Mouse (Mus musculus) erythroblast, adult 5-6 weeks (primary cell): Measurements from ENCODE around the gene Insl3. TPM values are rescaled to one million over a fixed set of nuclear protein-coding genes. Genes with fewer than 3 reads are reported as not detected.
"Not testable (repeated sequence)": the region's sequence is repeated elsewhere in the genome, so short reads cannot be mapped to it uniquely, and the experiment has no call there.

Source experiments
- ATAC-seq: replicated peaks from 2 replicates; pipeline ENCODE4 v1.8.0; 2016; ENCODE audit warnings: moderate number of reproducible peaks, mild to moderate bottlenecking, moderate TSS enrichment, inconsistent platforms; ENCODE audit not compliant: poor library complexity, low FRiP score, severe bottlenecking
- total RNA-seq, 2 experiments: library from RNA; stranded (forward) in 1 of 2; stranded (reverse) in 1 of 2; fragments of 150-400 nt in 1 of 2; fragments of 200-764, 138-1000 nt in 1 of 2; gene quantifications; 2 replicates each; pipeline versions ENCODE4 v1.2.3 to v1.2.4; 2015 to 2017; ENCODE audit warnings: low replicate concordance in 2 of 2

Gene Insl3
- total RNA-seq, 2 experiments from 2014 or later = 8.5 TPM; not detected in 1

- ATAC-seq = peak; percentile 94
Measured at GRCm38 (mm10) chr8:71702923-71703322, 13.9 kb downstream of the Insl3 start.

- not testable (repeated sequence) for ATAC-seq
Measured at GRCm38 (mm10) chr8:71703400-71703799, 14.4 kb downstream of the Insl3 start.

- ATAC-seq = peak; percentile 67
Measured at GRCm38 (mm10) chr8:71707874-71708273, 18.9 kb downstream of the Insl3 start.

- ATAC-seq = peak; percentile 17
Measured at GRCm38 (mm10) chr8:71709134-71709799, 20.3 kb downstream of the Insl3 start.

- ATAC-seq = peak; percentile 77
Measured at GRCm38 (mm10) chr8:71709800-71710446, 20.9 kb downstream of the Insl3 start.

- ATAC-seq = no peak
Measured at GRCm38 (mm10) chr8:71711574-71711973, 22.6 kb downstream of the Insl3 start.

- ATAC-seq = no peak
Measured at GRCm38 (mm10) chr8:71715531-71715930, 26.5 kb downstream of the Insl3 start.

GRCm38 (mm10) chr8:71716561-71717053 lies 27.6 kb downstream of the Insl3 start:
- no peak for ATAC-seq

GRCm38 (mm10) chr8:71717096-71717495 lies 28.1 kb downstream of the Insl3 start:
- no peak for ATAC-seq

- peak; percentile 53 for ATAC-seq
Measured at GRCm38 (mm10) chr8:71718252-71718651, 29.2 kb downstream of the Insl3 start.

GRCm38 (mm10) chr8:71719218-71719617 lies 30.2 kb downstream of the Insl3 start:
- peak; percentile 77 for ATAC-seq

GRCm38 (mm10) chr8:71719928-71720457 lies 31.0 kb downstream of the Insl3 start:
- ATAC-seq = no peak

GRCm38 (mm10) chr8:71723047-71723551 lies 34.1 kb downstream of the Insl3 start:
- peak; percentile 71 for ATAC-seq

- ATAC-seq = no peak
Measured at GRCm38 (mm10) chr8:71724389-71724788, 35.4 kb downstream of the Insl3 start.

GRCm38 (mm10) chr8:71725122-71725924 lies 36.3 kb downstream of the Insl3 start, which contains the start of gene Fcho1:
Gene Fcho1, minus strand, starts transcription at chr8:71725716.
- peak; percentile 76 for ATAC-seq

GRCm38 (mm10) chr8:71728240-71728785 lies 39.3 kb downstream of the Insl3 start:
- peak; percentile 63 for ATAC-seq

GRCm38 (mm10) chr8:71728826-71729620 lies 40.0 kb downstream of the Insl3 start:
- 0 out of 2 replicates have a peak, but pooled peaks have one; percentile 23 for ATAC-seq

- ATAC-seq = peak; percentile 77
Measured at GRCm38 (mm10) chr8:71731652-71732230, 42.7 kb downstream of the Insl3 start.
